Mouse (Mus musculus) ovary, adult 18-20 months (tissue): ENCODE measurements at regions not wholly inside any gene's neighbourhood (a gene's known extent, or its start where the extent isn't known, plus 50 kb on each side); places are given as distances from the start of the nearest gene placed in this dataset.
A peak's percentile ranks its signal among the peaks of the same experiment; 100 is the strongest.
"Not testable (repeated sequence)": the region's sequence is repeated elsewhere in the genome, so short reads cannot be mapped to it uniquely, and the experiment has no call there.

Experiments
- DNase-seq: peaks from one replicate; pipeline ENCODE4 v3.0.0; 2022; ENCODE audit warnings: low spot score, mixed read lengths

GRCm38 (mm10) chr15:62252078-62252833, 1329.4 kb upstream of the A1bg start:
- DNase-seq, result not testable (repeated sequence)

GRCm38 (mm10) chr15:62249436-62249835, 1326.6 kb upstream of the A1bg start:
- DNase-seq, result no peak

GRCm38 (mm10) chr15:62246561-62247079, 1323.8 kb upstream of the A1bg start:
- no peak for DNase-seq

GRCm38 (mm10) chr15:62245237-62245636, 1322.4 kb upstream of the A1bg start:
- DNase-seq, result no peak

GRCm38 (mm10) chr15:62244819-62245218, 1322.0 kb upstream of the A1bg start:
- no peak for DNase-seq

- DNase-seq, result no peak
Measured at GRCm38 (mm10) chr15:62240031-62240430, 1317.2 kb upstream of the A1bg start.

- DNase-seq, result no peak
Measured at GRCm38 (mm10) chr15:62238503-62239045, 1315.8 kb upstream of the A1bg start.

GRCm38 (mm10) chr15:62236056-62236455, 1313.2 kb upstream of the A1bg start:
- DNase-seq, result no peak

GRCm38 (mm10) chr15:62234182-62234760, 1311.5 kb upstream of the A1bg start:
- no peak for DNase-seq

- DNase-seq, result no peak
Measured at GRCm38 (mm10) chr15:62233154-62233553, 1310.3 kb upstream of the A1bg start.

GRCm38 (mm10) chr15:62231709-62232108, 1308.9 kb upstream of the A1bg start:
- no peak for DNase-seq

- DNase-seq, result no peak
Measured at GRCm38 (mm10) chr15:62230773-62231172, 1308.0 kb upstream of the A1bg start.

GRCm38 (mm10) chr15:62229491-62230283, 1306.9 kb upstream of the A1bg start:
- peak; percentile 14 for DNase-seq

- no peak for DNase-seq
Measured at GRCm38 (mm10) chr15:62229023-62229422, 1306.2 kb upstream of the A1bg start.

- no peak for DNase-seq
Measured at GRCm38 (mm10) chr15:62224798-62225197, 1302.0 kb upstream of the A1bg start.

- no peak for DNase-seq
Measured at GRCm38 (mm10) chr15:62224191-62224590, 1301.4 kb upstream of the A1bg start.

- DNase-seq, result no peak
Measured at GRCm38 (mm10) chr15:62223156-62223840, 1300.5 kb upstream of the A1bg start.

GRCm38 (mm10) chr15:62222731-62223130, 1299.9 kb upstream of the A1bg start:
- peak; percentile 60 for DNase-seq

GRCm38 (mm10) chr15:62222201-62222600, 1299.4 kb upstream of the A1bg start:
- no peak for DNase-seq

GRCm38 (mm10) chr15:62221024-62221819, 1298.4 kb upstream of the A1bg start:
- no peak for DNase-seq

GRCm38 (mm10) chr15:62220620-62221019, 1297.8 kb upstream of the A1bg start:
- no peak for DNase-seq
